Mouse (Mus musculus): ENCODE measurements around the gene Hist1h1c.

DNA sequence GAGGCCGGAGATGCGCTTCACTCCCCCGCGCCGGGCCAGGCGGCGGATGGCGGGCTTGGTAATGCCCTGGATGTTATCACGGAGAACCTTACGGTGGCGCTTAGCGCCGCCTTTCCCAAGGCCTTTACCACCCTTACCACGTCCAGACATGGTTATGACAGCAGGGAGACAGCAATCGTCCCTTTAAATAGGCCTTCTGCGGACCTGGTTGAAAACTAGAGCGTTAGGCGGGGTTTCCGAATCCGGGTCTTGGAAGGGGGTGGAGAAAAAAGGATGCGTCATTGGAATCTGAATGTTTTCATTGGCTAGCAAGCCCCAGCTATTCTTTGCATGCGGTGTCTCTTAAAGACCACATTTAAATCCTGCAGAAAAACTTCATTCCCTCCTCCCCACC is 40.3 kb upstream of the Hist1h1c start, which contains the start of gene Hist1h4c:
- TF ChIP-seq CTCF (IDR thresholded peaks at IDR 0.05; ENCODE audit: low read depth) = peak; percentile 25; the same call in 1 of the 2 replicates
- TF ChIP-seq EP300 (IDR thresholded peaks at IDR 0.05; ENCODE audit: low read depth) = peak; percentile 91
